Mouse (Mus musculus) frontal cortex, adult (tissue): Measurements from ENCODE around the gene Ahcyl2.

ENCODE experiments used
- ATAC-seq: cut with Nextera tagmentation; 2 replicates; pipeline ENCODE4 v1.9.2; 2017; ENCODE audit warnings: mild to moderate bottlenecking, moderate library complexity, mixed read lengths; ENCODE audit not compliant: low TSS enrichment

Gene Ahcyl2

DNA sequence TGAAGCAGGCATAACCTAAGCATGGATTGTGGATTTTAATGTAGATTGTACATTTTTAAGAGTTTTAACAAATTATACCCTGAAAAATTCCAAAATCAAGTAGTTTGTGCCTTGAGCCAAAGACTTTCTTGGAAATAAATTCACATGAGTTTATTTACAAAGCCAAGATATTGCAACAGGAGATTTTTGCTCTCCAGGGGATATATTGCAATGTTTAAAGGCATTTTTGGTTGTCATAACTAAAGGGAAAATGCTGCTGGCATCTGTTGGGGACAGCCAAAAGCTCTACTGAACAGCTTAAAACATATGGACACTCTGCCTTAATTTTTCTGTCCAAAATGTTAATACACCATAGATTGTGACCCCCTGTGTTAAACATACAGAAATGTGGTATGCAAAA lies 146.3 kb downstream of the Ahcyl2 start:
- ATAC-seq: no peak

DNA sequence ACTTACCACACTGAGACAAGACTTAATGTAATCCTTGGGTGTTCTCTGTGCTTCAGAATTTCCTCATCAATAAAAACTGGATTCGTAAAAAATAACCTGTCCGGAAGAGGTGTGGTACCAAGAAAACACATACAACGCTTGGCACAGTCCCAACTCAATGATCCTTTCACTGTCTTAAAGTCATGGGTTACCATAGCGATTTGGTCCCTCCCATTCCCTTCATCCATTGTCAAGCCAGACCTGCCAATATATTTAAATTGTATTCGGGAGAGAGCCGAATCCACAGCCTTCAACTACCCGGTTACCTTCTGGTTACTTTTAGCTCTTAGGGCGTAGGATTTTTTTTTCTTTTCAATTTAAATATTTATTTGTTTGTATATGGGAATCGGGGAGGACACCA lies 148.0 kb downstream of the Ahcyl2 start:
- ATAC-seq: no peak

DNA sequence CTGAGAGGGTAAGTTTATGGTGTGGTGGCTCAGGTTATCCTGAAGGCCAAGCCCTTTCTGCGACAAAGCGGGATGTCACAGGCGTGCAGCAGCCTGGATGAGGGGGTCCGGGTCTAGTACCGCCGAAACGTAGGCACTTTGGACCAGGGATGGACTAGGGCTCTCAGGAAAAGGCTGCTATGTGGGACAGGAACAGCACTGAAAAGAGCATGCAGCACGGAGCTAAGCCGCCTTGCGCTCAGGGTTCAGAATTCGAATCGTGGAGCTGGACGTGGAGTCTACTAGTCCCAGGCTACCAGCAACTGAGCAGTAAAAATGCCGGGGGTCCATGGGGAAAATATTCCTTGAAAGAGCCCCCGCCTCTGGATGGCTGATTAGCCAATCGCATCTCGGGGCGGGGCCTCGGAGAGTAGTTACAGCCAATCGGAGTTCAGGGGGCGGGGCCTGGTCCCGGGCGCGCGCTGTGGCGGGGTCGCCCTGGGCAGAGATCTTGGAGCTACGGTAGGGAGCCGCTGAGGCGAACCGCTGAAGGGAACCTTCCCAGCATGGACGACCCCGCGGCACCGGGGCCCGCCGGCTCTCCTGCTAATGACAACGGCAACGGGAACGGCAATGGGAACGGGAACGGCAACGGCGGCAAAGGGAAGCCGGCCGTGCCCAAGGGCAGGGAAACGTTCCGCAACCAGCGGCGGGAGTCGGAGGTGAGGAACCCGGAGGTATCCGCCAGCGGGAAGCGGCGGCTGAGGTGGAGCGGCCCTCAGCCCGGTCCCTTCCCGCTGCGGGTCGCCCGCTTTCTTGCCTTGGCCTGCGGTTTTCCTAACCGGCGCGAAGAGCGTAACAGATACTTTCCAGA lies 148.9 kb downstream of the Ahcyl2 start, which contains the start of gene Strip2:
Strip2 (plus strand) TSS at position 483 of the 853 bp plus-strand sequence.
- ATAC-seq: peak; percentile 96

DNA sequence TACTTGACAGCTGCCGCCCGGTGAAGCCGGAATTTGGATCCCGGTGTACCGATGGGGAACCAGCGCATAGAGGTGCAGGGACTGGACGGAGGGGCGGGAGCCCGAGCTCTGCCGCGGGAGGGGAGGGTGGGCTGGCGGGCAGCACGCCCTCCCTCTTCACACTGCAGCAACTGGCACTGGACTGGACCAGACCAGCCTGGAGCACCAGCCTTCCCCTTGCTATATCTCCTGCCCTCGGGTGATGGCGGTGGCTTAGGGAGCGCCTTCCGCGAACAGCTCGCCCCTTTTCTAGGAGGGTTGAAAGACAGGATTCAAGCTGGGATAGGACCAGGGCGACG lies 149.5 kb downstream of the Ahcyl2 start:
- peak; percentile 41 for ATAC-seq

DNA sequence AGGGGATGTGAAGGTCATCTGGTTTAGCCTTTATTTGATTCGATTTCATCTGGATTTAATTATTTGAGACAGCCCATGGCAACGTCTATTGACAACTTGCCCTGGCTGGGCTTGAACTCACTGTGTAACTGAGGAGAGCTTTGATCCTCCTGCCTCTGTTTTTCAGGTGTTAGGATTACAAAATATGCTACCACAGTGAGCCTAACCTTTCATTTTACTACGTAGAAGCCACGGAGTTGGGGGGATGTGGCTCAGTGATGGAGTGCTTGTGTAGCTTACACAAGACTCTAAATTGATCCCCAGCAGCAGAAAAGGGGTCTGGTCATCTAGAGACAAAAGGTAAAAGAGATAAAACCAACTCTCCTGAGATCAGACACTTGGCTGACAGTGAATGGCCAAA lies 150.1 kb downstream of the Ahcyl2 start:
- no peak for ATAC-seq

DNA sequence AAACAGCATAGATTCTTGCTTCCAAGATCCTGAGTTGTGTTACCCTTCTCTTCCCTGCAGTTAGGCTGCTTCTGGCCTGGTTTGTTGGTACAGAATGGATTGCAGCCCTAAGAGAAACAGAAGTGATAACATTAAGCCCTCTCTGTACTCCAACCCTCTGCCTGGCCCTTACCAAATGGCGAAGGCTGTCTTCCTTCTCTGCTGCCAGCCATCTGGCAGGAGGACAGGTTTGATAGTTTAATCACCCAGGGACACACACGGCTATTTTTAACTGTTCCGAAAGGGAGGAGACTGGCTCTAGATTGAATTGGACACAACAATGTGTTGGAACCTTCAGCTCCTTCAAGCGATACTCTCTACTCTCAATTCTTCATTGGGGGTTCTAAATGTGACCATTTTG lies 155.7 kb downstream of the Ahcyl2 start:
- ATAC-seq: no peak

DNA sequence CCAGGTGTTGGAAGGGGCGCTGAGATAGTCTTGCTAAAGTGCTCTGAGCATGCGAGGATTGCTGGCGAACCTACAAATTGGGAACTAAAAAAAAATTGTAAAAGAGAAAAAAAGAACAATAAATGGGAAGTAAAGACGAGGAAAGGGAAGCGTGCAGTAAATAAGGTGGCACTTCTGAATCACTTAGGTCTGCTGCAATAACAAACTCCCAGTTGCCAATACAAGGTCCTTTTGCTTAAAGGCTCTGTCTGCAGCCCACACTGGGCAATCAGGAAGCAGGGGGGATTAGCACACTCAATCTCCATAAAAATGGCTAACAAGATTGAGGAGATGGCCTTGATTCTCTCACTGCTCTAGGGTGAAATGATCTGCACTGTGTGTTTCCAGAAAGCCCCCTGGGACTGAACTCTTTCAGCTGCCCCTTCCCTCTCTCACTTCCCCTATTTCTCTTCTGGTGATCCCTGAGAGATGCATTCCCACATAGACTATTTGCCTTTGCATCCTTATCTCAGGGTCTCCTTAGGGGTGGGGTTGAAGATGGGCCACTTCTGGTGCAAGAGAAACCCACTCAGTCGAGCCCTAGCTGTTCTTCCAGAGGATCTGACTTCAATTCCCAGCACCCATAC lies 157.9 kb downstream of the Ahcyl2 start:
- ATAC-seq: no peak

DNA sequence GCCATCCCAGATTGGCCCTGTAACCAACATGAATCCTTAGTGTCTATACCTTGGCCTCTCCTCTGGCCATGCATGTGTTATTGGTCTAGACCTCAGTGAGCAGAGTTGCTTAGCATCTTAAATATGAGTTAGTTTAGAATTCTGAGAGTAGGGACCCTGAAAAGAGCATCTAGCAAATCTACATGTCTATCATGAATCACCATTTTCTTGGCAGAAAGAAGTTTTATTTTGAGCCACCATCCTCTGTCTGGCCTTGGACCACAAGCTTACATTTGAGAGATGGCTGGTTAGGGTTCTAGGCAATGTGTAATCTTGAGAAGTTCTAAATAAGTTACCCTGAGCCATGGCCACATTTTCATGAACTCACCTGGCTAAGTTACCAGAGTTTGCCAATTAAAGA lies 162.3 kb downstream of the Ahcyl2 start:
- ATAC-seq: peak; percentile 57

DNA sequence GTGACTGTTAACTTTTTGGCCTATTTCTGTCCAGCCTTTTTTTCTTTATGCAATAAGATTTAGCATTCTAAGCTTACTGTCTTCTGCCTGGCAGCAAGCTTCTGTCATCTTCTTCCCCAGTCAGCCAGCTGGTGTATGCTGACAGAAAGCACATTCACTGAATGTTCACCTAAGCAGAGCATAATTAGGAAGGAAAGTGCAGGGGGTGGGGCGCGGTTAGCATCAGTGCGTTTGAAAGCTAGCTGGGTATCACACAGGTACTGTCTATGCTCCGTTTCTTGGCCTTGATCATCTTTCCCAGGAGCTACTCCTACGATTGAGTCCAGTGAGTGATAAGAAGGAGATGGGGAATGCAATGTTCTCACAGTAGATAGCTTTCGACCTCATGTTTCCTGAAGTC lies 162.9 kb downstream of the Ahcyl2 start:
- peak; percentile 94 for ATAC-seq

DNA sequence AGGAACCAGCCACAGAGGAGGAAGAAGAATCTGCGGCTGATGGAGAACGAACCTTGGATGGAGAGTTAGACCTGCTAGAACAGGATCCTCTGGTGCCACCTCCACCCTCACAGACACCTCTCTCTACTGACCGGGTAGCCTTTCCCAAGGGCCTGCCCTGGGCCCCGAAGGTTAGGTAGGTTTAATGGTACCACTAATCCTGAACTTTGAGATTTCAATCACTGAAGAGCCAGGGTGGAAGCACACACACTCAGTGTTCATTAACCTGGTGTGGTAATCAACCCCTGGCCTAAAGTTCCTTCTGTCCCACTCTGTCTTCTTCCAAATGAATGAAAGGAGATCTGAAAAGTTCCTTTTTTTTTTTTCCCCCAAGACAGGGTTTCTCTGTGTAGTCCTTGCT lies 163.4 kb downstream of the Ahcyl2 start:
- no peak for ATAC-seq

DNA sequence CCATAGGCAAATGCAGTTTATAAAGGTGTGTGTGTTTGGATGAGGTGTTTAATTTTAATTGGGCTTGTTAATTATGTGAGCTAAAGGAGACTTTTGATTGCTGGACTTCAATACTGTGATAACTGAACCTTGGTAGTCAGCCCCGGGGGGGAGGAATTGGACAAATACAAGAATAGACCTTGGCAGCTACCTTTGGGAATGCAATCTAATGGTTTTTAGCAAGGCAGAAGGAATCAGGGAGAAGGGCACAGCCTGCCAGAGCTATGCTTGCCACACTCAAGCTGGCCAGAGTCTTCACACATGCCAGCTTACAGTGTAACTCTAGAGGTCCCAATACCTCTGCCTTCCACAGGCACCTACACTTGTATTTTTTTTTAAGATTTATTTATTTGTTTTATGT lies 167.9 kb downstream of the Ahcyl2 start:
- ATAC-seq: no peak

DNA sequence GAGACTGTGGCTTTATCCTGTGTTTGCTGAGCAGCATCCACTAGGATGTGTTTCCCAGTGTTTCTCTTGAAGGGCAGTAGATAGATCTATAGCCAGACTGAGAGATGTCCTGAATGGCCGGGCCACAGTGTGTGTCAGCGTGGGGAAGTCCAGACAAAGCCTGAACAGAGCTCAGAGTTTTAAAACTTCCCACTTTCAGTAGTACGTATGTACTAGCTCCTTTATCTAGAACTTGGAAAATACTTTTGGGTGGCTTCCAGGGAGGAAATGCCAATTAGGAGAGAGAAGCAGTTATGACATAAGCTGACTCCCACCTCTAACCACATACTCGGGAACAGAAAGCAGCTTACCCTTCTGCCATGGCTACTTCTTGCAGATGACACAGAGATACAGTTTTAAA lies 172.6 kb downstream of the Ahcyl2 start:
- no peak for ATAC-seq

DNA sequence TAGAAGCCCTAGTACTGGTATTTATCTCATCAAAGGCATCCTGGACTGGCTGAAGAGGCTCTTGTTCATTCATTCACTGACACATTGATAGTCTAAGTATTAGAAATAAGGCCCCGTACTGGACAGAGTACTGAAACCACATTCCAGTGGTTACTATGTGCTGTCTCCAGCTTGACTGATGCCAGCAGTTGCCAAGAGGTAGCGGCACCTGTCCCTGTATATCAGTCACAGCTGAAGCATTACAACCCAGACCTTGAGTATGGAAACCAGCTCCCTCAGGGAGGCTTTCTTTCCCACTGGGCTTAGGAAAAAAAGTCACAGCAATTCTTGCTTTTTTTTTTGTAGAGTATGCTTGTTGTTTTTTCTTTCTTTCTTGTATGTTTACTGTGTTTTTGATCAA lies 173.2 kb downstream of the Ahcyl2 start:
- no peak for ATAC-seq

DNA sequence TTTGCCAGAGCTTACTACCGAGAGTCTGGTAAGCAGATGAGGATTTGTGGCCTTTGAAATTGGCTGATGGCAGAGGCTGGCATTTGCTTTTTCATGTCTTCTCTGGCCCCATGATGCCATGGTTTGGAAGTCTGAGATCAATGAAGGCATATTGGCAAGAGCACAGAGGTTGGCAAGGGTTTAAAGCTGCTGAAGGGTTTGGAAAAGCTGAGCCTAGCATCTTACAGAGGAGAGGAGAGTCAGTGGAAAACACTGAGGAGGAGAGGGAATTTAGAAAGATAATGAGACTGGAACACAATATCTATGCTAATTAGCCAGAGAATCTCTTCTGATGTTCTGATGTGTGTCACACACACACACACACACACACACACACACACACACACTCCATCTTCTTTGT lies 176.7 kb downstream of the Ahcyl2 start:
- no peak for ATAC-seq

DNA sequence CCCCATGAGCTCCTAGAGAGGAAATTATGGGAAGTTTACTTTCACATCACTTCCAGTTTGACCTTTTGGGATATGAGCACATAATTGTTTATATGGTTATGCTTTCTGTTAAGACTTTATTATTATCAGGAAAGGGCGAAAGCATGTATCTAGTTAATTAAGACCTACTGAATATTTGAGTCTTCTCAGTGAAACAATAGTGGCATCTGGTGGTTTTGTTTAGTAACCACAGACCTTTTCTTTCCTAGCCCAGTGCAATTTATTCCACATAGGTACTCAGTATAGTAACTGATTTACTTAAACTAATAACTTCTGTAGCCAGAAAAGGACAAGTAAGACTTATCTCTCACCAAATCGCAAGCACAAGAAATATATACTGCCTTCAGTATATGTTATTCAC lies 178.8 kb downstream of the Ahcyl2 start:
- ATAC-seq: no peak

DNA sequence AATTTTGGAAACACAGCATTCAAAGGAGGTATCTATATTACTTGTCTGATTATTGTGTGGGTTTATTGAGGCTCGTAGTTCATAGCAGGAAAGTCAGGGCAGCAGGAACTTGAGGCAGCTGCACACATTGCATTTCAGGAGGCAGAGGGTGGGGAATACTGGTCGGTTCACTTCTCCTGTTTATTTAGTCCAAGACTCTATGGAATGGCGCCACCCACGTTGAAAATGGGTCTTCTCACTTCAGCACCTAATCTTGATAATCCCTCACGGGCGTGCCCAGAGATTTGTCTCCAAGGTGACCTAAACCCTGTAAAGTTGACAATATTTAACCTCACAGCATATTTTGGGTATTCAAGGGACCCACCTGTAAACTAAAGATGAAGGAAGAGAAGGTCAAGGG lies 180.0 kb downstream of the Ahcyl2 start:
- no peak for ATAC-seq

DNA sequence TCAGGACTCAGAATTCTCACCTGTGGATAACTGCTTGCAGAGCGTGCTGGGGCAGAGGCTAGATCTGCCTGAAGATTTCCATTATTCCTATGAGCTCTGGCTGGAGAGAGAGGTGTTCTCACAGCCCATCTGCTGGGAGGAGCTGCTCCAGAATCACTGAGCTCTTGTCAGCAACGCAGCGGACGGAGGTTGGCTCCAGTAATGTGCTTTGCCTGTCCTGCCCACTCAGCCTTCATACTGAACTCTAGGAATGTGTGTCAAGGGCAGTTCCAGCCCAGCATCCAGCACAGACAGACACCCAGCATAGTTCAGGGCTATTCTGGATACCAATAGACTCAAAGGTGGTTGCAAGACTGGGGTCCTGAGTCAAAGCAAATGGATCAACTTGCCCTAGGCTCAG lies 188.9 kb downstream of the Ahcyl2 start:
- peak; percentile 68 for ATAC-seq

DNA sequence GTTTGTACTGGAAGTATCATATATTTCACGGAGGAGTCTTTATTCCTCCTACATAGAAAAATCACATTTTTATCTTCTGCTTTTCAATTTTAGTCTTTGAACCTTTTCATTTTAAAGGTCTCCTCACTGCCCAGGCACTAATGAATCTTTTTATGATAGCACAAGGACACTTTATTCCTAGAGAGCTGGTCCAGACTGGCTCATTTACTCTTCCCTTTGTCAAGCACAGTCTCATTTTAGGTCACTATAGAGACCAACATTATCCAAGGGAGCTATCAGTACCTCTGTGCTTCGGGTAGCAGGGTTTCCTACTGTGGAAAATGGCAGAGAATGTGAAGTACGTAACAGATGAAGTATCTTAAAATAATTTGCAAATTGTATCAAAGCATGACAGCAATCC lies 190.9 kb downstream of the Ahcyl2 start:
- no peak for ATAC-seq

DNA sequence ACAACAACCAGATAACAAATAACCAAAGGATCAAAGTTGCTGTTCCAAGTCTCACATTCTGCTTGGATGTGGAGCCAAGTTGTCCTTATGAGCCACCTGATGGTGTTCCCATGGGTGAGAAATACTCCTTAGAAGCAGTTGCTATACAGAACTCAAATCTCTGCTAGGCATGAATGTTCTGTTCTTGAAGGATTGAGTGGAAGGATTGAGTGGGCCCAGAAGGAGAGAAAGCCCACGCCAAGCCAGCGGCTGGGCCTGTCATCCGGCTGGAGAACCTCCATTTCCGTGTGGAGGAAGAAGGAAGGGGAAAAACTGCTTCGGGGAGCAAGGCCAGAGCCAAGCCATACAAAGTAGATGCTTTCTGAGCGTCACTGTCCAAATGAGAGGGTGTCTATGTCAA lies 193.3 kb downstream of the Ahcyl2 start:
- ATAC-seq: peak; percentile 88
